Mouse (Mus musculus) ZHBTc4 (cell line): ENCODE measurements around the gene Mctp2.

Experiments used
- DNase-seq: peaks from one replicate; pipeline ENCODE4 v3.0.0-alpha.2; 2011; ENCODE audit warnings: low read depth, low spot score

Gene Mctp2

GRCm38 (mm10) chr7:72181651-72182050, 124.8 kb downstream of the Mctp2 start:
- DNase-seq = no peak

- no peak for DNase-seq
Observed at GRCm38 (mm10) chr7:72169320-72169719, 137.1 kb downstream of the Mctp2 start.

GRCm38 (mm10) chr7:72165726-72166701, 140.4 kb downstream of the Mctp2 start:
- DNase-seq = no peak

GRCm38 (mm10) chr7:72162256-72162655, 144.2 kb downstream of the Mctp2 start:
- peak; percentile 10 for DNase-seq

- no peak for DNase-seq
Observed at GRCm38 (mm10) chr7:72159513-72160063, 146.8 kb downstream of the Mctp2 start.

GRCm38 (mm10) chr7:72150799-72151708, 155.4 kb downstream of the Mctp2 start:
- DNase-seq = no peak

- DNase-seq = peak; percentile 38
Observed at GRCm38 (mm10) chr7:72149073-72149472, 157.3 kb downstream of the Mctp2 start.

- DNase-seq = no peak
Observed at GRCm38 (mm10) chr7:72146849-72147248, 159.6 kb downstream of the Mctp2 start.

GRCm38 (mm10) chr7:72145726-72146520, 160.5 kb downstream of the Mctp2 start:
- no peak for DNase-seq

- no peak for DNase-seq
Observed at GRCm38 (mm10) chr7:72138701-72139100, 167.7 kb downstream of the Mctp2 start.

GRCm38 (mm10) chr7:72120986-72121385, 185.4 kb downstream of the Mctp2 start:
- no peak for DNase-seq

GRCm38 (mm10) chr7:72119713-72120112, 186.7 kb downstream of the Mctp2 start:
- DNase-seq = no peak

GRCm38 (mm10) chr7:72117376-72118077, 188.9 kb downstream of the Mctp2 start:
- no peak for DNase-seq

GRCm38 (mm10) chr7:72115073-72115472, 191.3 kb downstream of the Mctp2 start:
- no peak for DNase-seq

GRCm38 (mm10) chr7:72110578-72110977, 195.8 kb downstream of the Mctp2 start:
- peak; percentile 37 for DNase-seq

- no peak for DNase-seq
Observed at GRCm38 (mm10) chr7:72108639-72109399, 197.6 kb downstream of the Mctp2 start.

GRCm38 (mm10) chr7:72104170-72104569, 202.2 kb downstream of the Mctp2 start:
- DNase-seq = peak; percentile 39

- no peak for DNase-seq
Observed at GRCm38 (mm10) chr7:72103654-72104053, 202.8 kb downstream of the Mctp2 start.

GRCm38 (mm10) chr7:72100683-72101082, 205.7 kb downstream of the Mctp2 start:
- DNase-seq = no peak

GRCm38 (mm10) chr7:72098603-72099002, 207.8 kb downstream of the Mctp2 start:
- no peak for DNase-seq
